Mouse (Mus musculus): ENCODE measurements at regions not wholly inside any gene's neighbourhood (a gene's known extent, or its start where the extent isn't known, plus 50 kb on each side); places are given as distances from the start of the nearest gene placed in this dataset.

GRCm38 (mm10) chr10:125515026-125515425 lies 125.8 kb upstream of the Slc16a7 start:
- H3K4me1 ChIP-seq (ENCODE audit: control insufficient read depth in 1 of 2, insufficient read depth in 2 of 2) = no peaks in the 10 kb centered on the region
- no peak overlapping the region for H3K27ac ChIP-seq (ENCODE audit: insufficient read depth, low read depth)
- H3K9ac ChIP-seq (ENCODE audit: insufficient read depth, low read depth) = no peak overlapping the region
- H3K9me3 ChIP-seq (replicated peaks; ENCODE audit: low read length) = peaks cover 63% of the 10 kb centered on the region
- no peak overlapping the region for H3K4me3 ChIP-seq (replicated peaks in 1 of 3; ENCODE audit: low read depth in 2 of 3, low read length in 2 of 3, poor library complexity in 1 of 3)
- H3K36me3 ChIP-seq (replicated peaks in 1 of 2; ENCODE audit: control insufficient read depth in 1 of 2, insufficient read depth in 1 of 2, low read length in 1 of 2) = no peaks in the 10 kb centered on the region
- no peak overlapping the region for H3K4me2 ChIP-seq (ENCODE audit: insufficient read depth, low read depth, poor library complexity, severe bottlenecking)
- in situ Hi-C loops (cut with MboI; ENCODE audit: low pct_ligation_motif_present, low pct_unique_long_range_greater_than_20kb, low sequenced_read_pairs) = no loop called here
- H3K27me3 ChIP-seq (replicated peaks) = no peaks in the 10 kb centered on the region
- DNase-seq (ENCODE audit: extremely low read depth) = no peak
- no peaks in the 10 kb centered on the region for H3K79me2 ChIP-seq (replicated peaks; ENCODE audit: control insufficient read depth, extremely low read depth, insufficient read depth, poor library complexity, severe bottlenecking)
- TF ChIP-seq MEF2A (IDR thresholded peaks at IDR 0.05; ENCODE audit: borderline replicate concordance, low read depth, low read length) (no peak), ZMIZ1 (IDR thresholded peaks at IDR 0.05; ENCODE audit: low read depth, low read length) (no peak), MAX (IDR thresholded peaks at IDR 0.05; ENCODE audit: low read length) (no peak), USF2 (conservative IDR thresholded peaks at IDR 0.05; ENCODE audit: low read depth, low read length) (no peak), MYC (IDR thresholded peaks at IDR 0.05; ENCODE audit: low read depth, low read length) (no peak), CTCF (conservative IDR thresholded peaks at IDR 0.05 in 1 of 2, IDR thresholded peaks at IDR 0.05 in 1 of 2; ENCODE audit: low read depth in 2 of 2, low read length in 2 of 2) (no peak), POLR2A (IDR thresholded peaks at IDR 0.05; ENCODE audit: low read depth, low read length) (no peak), JUN (IDR thresholded peaks at IDR 0.05; ENCODE audit: insufficient read depth, low read depth, low read length) (no peak), TCF12 (IDR thresholded peaks at IDR 0.05; ENCODE audit: low read depth, low read length) (no peak), BHLHE40 (IDR thresholded peaks at IDR 0.05; ENCODE audit: low read depth, low read length) (no peak), SIN3A (IDR thresholded peaks at IDR 0.05; ENCODE audit: low read length) (no peak), GABPA (IDR thresholded peaks at IDR 0.05; ENCODE audit: insufficient replicate concordance, low read depth, low read length) (no peak), MAZ (IDR thresholded peaks at IDR 0.05; ENCODE audit: low read depth, low read length) (no peak), HCFC1 (IDR thresholded peaks at IDR 0.05; ENCODE audit: low read depth, low read length) (no peak), EP300 (IDR thresholded peaks at IDR 0.05; ENCODE audit: low read length) (no peak), RAD21 (IDR thresholded peaks at IDR 0.05; ENCODE audit: low read depth, low read length) (no peak), UBTF (IDR thresholded peaks at IDR 0.05; ENCODE audit: low read depth, low read length) (no peak), PAX5 (IDR thresholded peaks at IDR 0.05; ENCODE audit: low read length) (no peak)
- dilution Hi-C loops (cut with MboI; ENCODE audit: extremely low pct_ligation_motif_present, extremely low pct_unique_long_range_greater_than_20kb, low sequenced_read_pairs) = no loop called here

- in situ Hi-C loops (cut with MboI; ENCODE audit: low pct_ligation_motif_present, low pct_unique_long_range_greater_than_20kb, low sequenced_read_pairs) = no loop called here
- Histone ChIP-seq H3K4me3 (replicated peaks in 1 of 3; ENCODE audit: low read depth in 2 of 3, low read length in 2 of 3, poor library complexity in 1 of 3) (no peak overlapping the region), H3K9ac (ENCODE audit: insufficient read depth, low read depth) (no peak overlapping the region), H3K4me1 (ENCODE audit: control insufficient read depth in 1 of 2, insufficient read depth in 2 of 2) (no peaks in the 10 kb centered on the region), H3K4me2 (ENCODE audit: insufficient read depth, low read depth, poor library complexity, severe bottlenecking) (no peak overlapping the region), H3K9me3 (replicated peaks; ENCODE audit: low read length) (peaks cover 45% of the 10 kb centered on the region), H3K27me3 (replicated peaks) (no peaks in the 10 kb centered on the region), H3K36me3 (replicated peaks in 1 of 2; ENCODE audit: control insufficient read depth in 1 of 2, insufficient read depth in 1 of 2, low read length in 1 of 2) (no peaks in the 10 kb centered on the region), H3K27ac (ENCODE audit: insufficient read depth, low read depth) (no peak overlapping the region), H3K79me2 (replicated peaks; ENCODE audit: control insufficient read depth, extremely low read depth, insufficient read depth, poor library complexity, severe bottlenecking) (no peaks in the 10 kb centered on the region)
- DNase-seq (ENCODE audit: extremely low read depth) = no peak
- no peak for TF ChIP-seq MAFK (IDR thresholded peaks at IDR 0.05; ENCODE audit: insufficient replicate concordance, low read length)
- no peak for TF ChIP-seq ZMIZ1 (IDR thresholded peaks at IDR 0.05; ENCODE audit: low read depth, low read length)
- no peak for TF ChIP-seq CHD1 (IDR thresholded peaks at IDR 0.05; ENCODE audit: low read depth, low read length)
- no peak for TF ChIP-seq RAD21 (IDR thresholded peaks at IDR 0.05; ENCODE audit: low read depth, low read length)
- TF ChIP-seq ELF1 (IDR thresholded peaks at IDR 0.05; ENCODE audit: low read depth, low read length) = no peak
- TF ChIP-seq NRF1 (IDR thresholded peaks at IDR 0.05; ENCODE audit: low read depth, low read length) = no peak
- TF ChIP-seq BHLHE40 (IDR thresholded peaks at IDR 0.05; ENCODE audit: low read depth, low read length) = no peak
- TF ChIP-seq EP300 (IDR thresholded peaks at IDR 0.05; ENCODE audit: low read length) = no peak
- TF ChIP-seq JUND (conservative IDR thresholded peaks at IDR 0.05; ENCODE audit: low read depth, low read length) = no peak
- no peak for TF ChIP-seq POLR2AphosphoS2 (IDR thresholded peaks at IDR 0.05; ENCODE audit: low read depth, low read length)
- TF ChIP-seq USF1 (IDR thresholded peaks at IDR 0.05; ENCODE audit: low read depth, low read length) = no peak
- TF ChIP-seq NELFE (IDR thresholded peaks at IDR 0.05; ENCODE audit: low read depth, low read length) = no peak
- no peak for TF ChIP-seq MXI1 (IDR thresholded peaks at IDR 0.05; ENCODE audit: low read depth, low read length)
- TF ChIP-seq E2F4 (IDR thresholded peaks at IDR 0.05; ENCODE audit: insufficient replicate concordance, low read depth, low read length) = no peak
- dilution Hi-C loops (cut with MboI; ENCODE audit: extremely low pct_ligation_motif_present, extremely low pct_unique_long_range_greater_than_20kb, low sequenced_read_pairs) = no loop called here
These were observed 141.6 kb upstream of the Slc16a7 start for GRCm38 (mm10) chr10:125530876-125531275.

Data from CH12.LX (cell line).